Mouse (Mus musculus): ENCODE measurements around the gene Atp8a1.
"Not testable (repeated sequence)": the region's sequence is repeated elsewhere in the genome, so short reads cannot be mapped to it uniquely, and the experiment has no call there.

Atp8a1 gene

GRCm38 (mm10) chr5:67826935-67827334 lies 20.3 kb downstream of the Atp8a1 start:
- no peak for DNase-seq (ENCODE audit: low read depth, low spot score)

- no peak for DNase-seq (ENCODE audit: low read depth, low spot score)
Measured at GRCm38 (mm10) chr5:67826278-67826677, 21.0 kb downstream of the Atp8a1 start.

GRCm38 (mm10) chr5:67824600-67824999 lies 22.6 kb downstream of the Atp8a1 start:
- no peak for DNase-seq (ENCODE audit: low read depth, low spot score)

GRCm38 (mm10) chr5:67823771-67824170 lies 23.5 kb downstream of the Atp8a1 start:
- no peak for DNase-seq (ENCODE audit: low read depth, low spot score)

- no peak for DNase-seq (ENCODE audit: low read depth, low spot score)
Measured at GRCm38 (mm10) chr5:67822619-67823018, 24.6 kb downstream of the Atp8a1 start.

- DNase-seq (ENCODE audit: low read depth, low spot score) = no peak
Measured at GRCm38 (mm10) chr5:67821987-67822401, 25.2 kb downstream of the Atp8a1 start.

- DNase-seq (ENCODE audit: low read depth, low spot score) = peak; percentile 8
Measured at GRCm38 (mm10) chr5:67821185-67821584, 26.0 kb downstream of the Atp8a1 start.

- no peak for DNase-seq (ENCODE audit: low read depth, low spot score)
Measured at GRCm38 (mm10) chr5:67819451-67819850, 27.8 kb downstream of the Atp8a1 start.

- no peak for DNase-seq (ENCODE audit: low read depth, low spot score)
Measured at GRCm38 (mm10) chr5:67815572-67816325, 31.5 kb downstream of the Atp8a1 start.

GRCm38 (mm10) chr5:67815060-67815459 lies 32.2 kb downstream of the Atp8a1 start:
- not testable (repeated sequence) for DNase-seq (ENCODE audit: low read depth, low spot score)

- DNase-seq (ENCODE audit: low read depth, low spot score) = no peak
Measured at GRCm38 (mm10) chr5:67814437-67814965, 32.7 kb downstream of the Atp8a1 start.

GRCm38 (mm10) chr5:67813334-67813733 lies 33.9 kb downstream of the Atp8a1 start:
- DNase-seq (ENCODE audit: low read depth, low spot score) = no peak

GRCm38 (mm10) chr5:67802174-67803030 lies 44.8 kb downstream of the Atp8a1 start:
- no peak for DNase-seq (ENCODE audit: low read depth, low spot score)

- no peak for DNase-seq (ENCODE audit: low read depth, low spot score)
Measured at GRCm38 (mm10) chr5:67800801-67801200, 46.4 kb downstream of the Atp8a1 start.

GRCm38 (mm10) chr5:67799785-67800184 lies 47.4 kb downstream of the Atp8a1 start:
- no peak for DNase-seq (ENCODE audit: low read depth, low spot score)

- DNase-seq (ENCODE audit: low read depth, low spot score) = no peak
Measured at GRCm38 (mm10) chr5:67798348-67798747, 48.9 kb downstream of the Atp8a1 start.

GRCm38 (mm10) chr5:67797006-67797958 lies 50.0 kb downstream of the Atp8a1 start:
- no peak for DNase-seq (ENCODE audit: low read depth, low spot score)

- no peak for DNase-seq (ENCODE audit: low read depth, low spot score)
Measured at GRCm38 (mm10) chr5:67794129-67794800, 53.0 kb downstream of the Atp8a1 start.

- DNase-seq (ENCODE audit: low read depth, low spot score) = no peak
Measured at GRCm38 (mm10) chr5:67782775-67783174, 64.5 kb downstream of the Atp8a1 start.

- no peak for DNase-seq (ENCODE audit: low read depth, low spot score)
Measured at GRCm38 (mm10) chr5:67778026-67778425, 69.2 kb downstream of the Atp8a1 start.

- no peak for DNase-seq (ENCODE audit: low read depth, low spot score)
Measured at GRCm38 (mm10) chr5:67774186-67774585, 73.0 kb downstream of the Atp8a1 start.

All from CD4-positive helper T cell, adult 2 months (primary cell).